Mouse (Mus musculus) left cerebral cortex, postnatal 25 days (tissue): ENCODE measurements around the gene Hdac10. TPM values are rescaled to one million over a fixed set of nuclear protein-coding genes. Genes with fewer than 3 reads are reported as not detected.
A peak's percentile ranks its signal among the peaks of the same experiment; 100 is the strongest.

ENCODE experiments used
- DNase-seq, 2 experiments: peaks; one replicate each; pipeline ENCODE4 v3.0.0; 2022; ENCODE audit warnings: low spot score in 2 of 2, mixed read lengths in 1 of 2
- intact Hi-C: fragments of 180-260 bp; cut with DNase I; formaldehyde crosslinking; loops from one replicate; pipeline ENCODE4 v1.15.1; 2025
- total RNA-seq, 2 experiments: library from RNA; stranded (reverse); gene quantifications; 2 replicates each; pipeline ENCODE4 v1.2.3; 2021

Gene Hdac10
- total RNA-seq, 2 experiments from 2014 or later = 13.1 to 13.3 TPM

GRCm38 (mm10) chr15:89130245-89130644, 1.7 kb upstream of the Hdac10 start:
- DNase-seq = no peak
- intact Hi-C loops = no loop called here

- intact Hi-C loops = no loop called here
Measured at GRCm38 (mm10) chr15:89127364-89127940, 1.0 kb downstream of the Hdac10 start.

GRCm38 (mm10) chr15:89126622-89127021, 1.9 kb downstream of the Hdac10 start:
- DNase-seq = no peak
- intact Hi-C loops = no loop called here

More at GRCm38 (mm10) chr15:89127364-89127940, 1.0 kb downstream of the Hdac10 start:
- DNase-seq = no peak

- intact Hi-C loops = no loop called here
- DNase-seq = no peak
Measured at GRCm38 (mm10) chr15:89125351-89125750, 3.1 kb downstream of the Hdac10 start.

- no peak for DNase-seq
- intact Hi-C loops = loop anchor here (5.0 kb wide), 1 partner anchor 233 kb away; the partner anchor contains the start of genes Lmf2 and Ncaph2
Measured at GRCm38 (mm10) chr15:89124312-89124711, 4.2 kb downstream of the Hdac10 start.

GRCm38 (mm10) chr15:89123595-89123994, 4.9 kb downstream of the Hdac10 start:
- peak in 1 of 2 experiments; percentile 76 for DNase-seq
- intact Hi-C loops = loop anchor here (2.0 to 5.0 kb wide), 2 partner anchors 87 to 234 kb away; partner anchors contain the start of genes Lmf2, Ncaph2 and Ppp6r2

- peak; percentile 97 to 98 for DNase-seq
- intact Hi-C loops = loop anchor here (2.0 to 5.0 kb wide), 2 partner anchors 88 to 234 kb away; partner anchors contain the start of genes Lmf2, Ncaph2 and Ppp6r2
Measured at GRCm38 (mm10) chr15:89122649-89123366, 5.7 kb downstream of the Hdac10 start, which contains the start of gene Tubgcp6. Gene Tubgcp6, minus strand, starts transcription at chr15:89123112.

- intact Hi-C loops = no loop called here
- DNase-seq = no peak
Measured at GRCm38 (mm10) chr15:89118007-89118406, 10.5 kb downstream of the Hdac10 start.

GRCm38 (mm10) chr15:89110147-89110546, 18.4 kb downstream of the Hdac10 start:
- intact Hi-C loops = no loop called here
- DNase-seq = peak in 1 of 2 experiments; percentile 26

GRCm38 (mm10) chr15:89106976-89107375, 21.5 kb downstream of the Hdac10 start:
- DNase-seq = no peak
- intact Hi-C loops = no loop called here

GRCm38 (mm10) chr15:89106073-89106472, 22.4 kb downstream of the Hdac10 start:
- peak in 1 of 2 experiments; percentile 79 for DNase-seq
- intact Hi-C loops = no loop called here

- intact Hi-C loops = no loop called here
- peak in 1 of 2 experiments; percentile 81 for DNase-seq
Measured at GRCm38 (mm10) chr15:89104425-89104824, 24.1 kb downstream of the Hdac10 start.

GRCm38 (mm10) chr15:89103921-89104320, 24.6 kb downstream of the Hdac10 start:
- peak in 1 of 2 experiments; percentile 20 for DNase-seq

GRCm38 (mm10) chr15:89102646-89103045, 25.9 kb downstream of the Hdac10 start:
- intact Hi-C loops = no loop called here
- DNase-seq = no peak

More at GRCm38 (mm10) chr15:89103921-89104320, 24.6 kb downstream of the Hdac10 start:
- intact Hi-C loops = no loop called here

- intact Hi-C loops = no loop called here
- no peak for DNase-seq
Measured at GRCm38 (mm10) chr15:89100823-89101222, 27.7 kb downstream of the Hdac10 start.

- no peak for DNase-seq
- intact Hi-C loops = no loop called here
Measured at GRCm38 (mm10) chr15:89098616-89099015, 29.9 kb downstream of the Hdac10 start.

- DNase-seq = peak in 1 of 2 experiments; percentile 55
- intact Hi-C loops = no loop called here
Measured at GRCm38 (mm10) chr15:89097450-89097849, 31.1 kb downstream of the Hdac10 start.

GRCm38 (mm10) chr15:89092181-89092580, 36.3 kb downstream of the Hdac10 start:
- intact Hi-C loops = no loop called here
- DNase-seq = no peak

- peak in 1 of 2 experiments; percentile 64 for DNase-seq
- intact Hi-C loops = no loop called here
Measured at GRCm38 (mm10) chr15:89090662-89091061, 37.8 kb downstream of the Hdac10 start.

GRCm38 (mm10) chr15:89089248-89090051, 39.0 kb downstream of the Hdac10 start:
- no peak for DNase-seq
- intact Hi-C loops = no loop called here
